Mouse (Mus musculus) heart, embryonic 14.5 days (tissue): ENCODE measurements around the gene Ccdc180. TPM values are rescaled to one million over a fixed set of nuclear protein-coding genes. Genes with fewer than 3 reads are reported as not detected.

Source experiments
- ATAC-seq: fragments of 200-750 bp; cut with Nextera tagmentation; 2 replicates; pipeline ENCODE4 v1.8.0; 2017; ENCODE audit warnings: low read depth, moderate TSS enrichment; ENCODE audit not compliant: insufficient number of reproducible peaks, insufficient read depth, low FRiP score
- H3K27ac ChIP-seq, 2 experiments: fragments of 200-500 bp in 1 of 2; fragments of 300-500 bp in 1 of 2; sonication (generic) in 1 of 2; replicated peaks in 1 of 2; 2 replicates each; pipeline ENCODE4 v1.5.1; 2012 to 2014; ENCODE audit warnings: low read depth in 2 of 2, low read length in 2 of 2, control low read depth in 1 of 2, mild to moderate bottlenecking in 1 of 2, mixed read lengths in 1 of 2; ENCODE audit not compliant: control insufficient read depth in 1 of 2, insufficient read depth in 1 of 2
- H3K27me3 ChIP-seq: fragments of 300-500 bp; sonication (generic); 2 replicates; pipeline ENCODE4 v1.6.1; 2014; ENCODE audit warnings: mild to moderate bottlenecking, low read length, control low read depth; ENCODE audit not compliant: control insufficient read depth, insufficient read depth
- H3K36me3 ChIP-seq: fragments of 300-500 bp; sonication (generic); 2 replicates; pipeline ENCODE4 v1.6.1; 2014; ENCODE audit warnings: mild to moderate bottlenecking, control low read depth, low read length, mixed read lengths; ENCODE audit not compliant: control insufficient read depth, insufficient read depth
- H3K4me1 ChIP-seq, 2 experiments: fragments of 200-500 bp in 1 of 2; fragments of 300-500 bp in 1 of 2; sonication (generic) in 1 of 2; 2 replicates each; pipeline ENCODE4 v1.6.1; 2012 to 2014; ENCODE audit warnings: low read length in 2 of 2, control low read depth in 1 of 2, mixed read lengths in 1 of 2; ENCODE audit not compliant: control insufficient read depth in 2 of 2, insufficient read depth in 2 of 2
- H3K4me2 ChIP-seq: fragments of 300-500 bp; sonication (generic); 2 replicates; pipeline ENCODE4 v1.6.1; 2014; ENCODE audit warnings: mild to moderate bottlenecking, low read length
- H3K4me3 ChIP-seq, 2 experiments: fragments of 200-500 bp in 1 of 2; fragments of 300-500 bp in 1 of 2; sonication (generic) in 1 of 2; 2 replicates each; pipeline ENCODE4 v1.5.1; 2012 to 2014; ENCODE audit warnings: low read length in 2 of 2, mild to moderate bottlenecking in 2 of 2, control low read depth in 1 of 2, low read depth in 1 of 2, moderate library complexity in 1 of 2; ENCODE audit not compliant: control insufficient read depth in 1 of 2, insufficient read depth in 1 of 2
- H3K9ac ChIP-seq: fragments of 300-500 bp; sonication (generic); 2 replicates; pipeline ENCODE4 v1.6.1; 2014; ENCODE audit warnings: mild to moderate bottlenecking, low read length
- H3K9me3 ChIP-seq: fragments of 300-500 bp; sonication (generic); 2 replicates; pipeline ENCODE4 v1.6.1; 2016; ENCODE audit warnings: low read length, control low read depth; ENCODE audit not compliant: control insufficient read depth
- WGBS: fragments of 180-500 bp; shearing (Covaris S2); extraction: QIAGEN DNeasy Blood & Tissue Kit; methylation state at CpG from one replicate; pipeline ENCODE4 v1.1.7; 2014; 5-methylcytosine and 5-hydroxymethylcytosine counted together
- polyA plus RNA-seq: library from polyadenylated mRNA; unstranded; fragments of >200 nt; fragmentation: Nextera tagmentation; extraction: Ambion mirVana; gene quantifications from 2 replicates; pipeline ENCODE4 v1.2.1, GENCODE M21; 2014

The Ccdc180 gene
- polyA plus RNA-seq, 1 experiment from 2014 or later, result 0.19 TPM

DNA sequence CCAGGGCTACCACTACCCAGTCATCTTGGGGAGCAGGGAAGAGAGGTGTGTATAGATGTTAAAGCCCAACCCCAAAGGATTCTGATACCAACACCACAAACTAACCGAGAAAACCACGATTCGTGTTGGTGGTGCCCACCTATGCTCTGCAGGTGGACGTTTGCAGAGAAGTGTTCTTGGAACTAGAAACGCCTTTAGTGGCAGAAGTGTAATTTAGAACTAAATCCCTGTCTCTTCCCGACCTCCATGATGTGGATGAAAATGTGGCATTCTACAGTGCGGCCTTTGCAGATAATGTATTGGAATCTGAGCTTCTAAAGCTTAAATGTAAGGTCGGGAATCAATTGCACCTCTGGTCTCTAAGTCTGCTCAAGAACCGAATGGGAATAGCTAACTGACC is 82.8 kb downstream of the Ccdc180 start:
- Histone ChIP-seq H3K27ac (no peak overlapping the region), H3K36me3 (no peaks in the 10 kb centered on the region), H3K4me1 (peaks cover 5 to 21% of the 10 kb centered on the region in 2 experiments), H3K9me3 (no peaks in the 10 kb centered on the region), H3K4me2 (peak overlapping the region; percentile 86), H3K4me3 (peak overlapping the region; percentile 80 to 91), H3K9ac (peak overlapping the region; percentile 90), H3K27me3 (no peaks in the 10 kb centered on the region)
- 35% methylated on average over 9 of the region's 9 CpGs for whole genome bisulfite sequencing
- ATAC-seq, result no peak

DNA sequence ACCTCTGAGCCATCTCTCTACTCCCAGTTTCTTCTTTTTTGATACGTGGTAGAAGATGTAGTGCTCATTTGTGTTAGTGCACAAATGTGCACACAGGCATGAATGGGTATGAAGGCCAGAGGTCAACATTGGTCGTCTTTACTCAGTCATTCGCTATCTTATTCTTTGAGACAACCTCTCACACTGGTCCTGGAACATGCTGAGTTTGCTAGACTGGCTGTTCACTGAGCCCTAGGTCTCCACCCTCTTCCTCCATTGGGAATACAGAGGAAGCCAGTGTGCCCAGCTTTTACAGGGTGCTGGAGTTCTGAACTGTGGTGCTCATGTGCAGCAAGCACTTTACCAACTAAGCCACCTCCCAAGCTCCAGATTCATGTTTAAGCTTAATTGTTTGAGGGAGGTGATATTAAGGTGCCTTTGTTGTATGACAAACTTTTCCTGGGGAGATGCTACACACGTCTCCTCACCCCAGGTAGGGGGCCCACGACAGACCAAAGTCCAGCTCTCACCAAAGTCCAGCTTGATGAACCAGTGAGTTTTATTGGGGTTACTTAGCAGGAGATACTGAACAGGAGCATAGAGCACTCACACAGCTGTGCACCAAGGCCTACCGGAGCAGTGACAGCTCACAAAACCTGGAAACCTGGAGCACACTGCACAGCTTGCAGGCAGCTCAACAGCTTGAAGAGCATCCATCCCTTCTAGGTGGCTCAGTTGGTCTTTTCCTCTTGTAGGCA is 87.0 kb downstream of the Ccdc180 start:
- no peaks in the 10 kb centered on the region for H3K36me3 ChIP-seq
- H3K4me1 ChIP-seq, result peaks cover 4 to 14% of the 10 kb centered on the region in 2 experiments
- no peak overlapping the region for H3K9ac ChIP-seq
- ATAC-seq, result no peak
- H3K27ac ChIP-seq, result no peak overlapping the region
- no peak overlapping the region for H3K4me3 ChIP-seq
- no peak overlapping the region for H3K4me2 ChIP-seq
- no peaks in the 10 kb centered on the region for H3K9me3 ChIP-seq
- no peaks in the 10 kb centered on the region for H3K27me3 ChIP-seq
- WGBS, result 78% methylated on average over 6 of the region's 6 CpGs

DNA sequence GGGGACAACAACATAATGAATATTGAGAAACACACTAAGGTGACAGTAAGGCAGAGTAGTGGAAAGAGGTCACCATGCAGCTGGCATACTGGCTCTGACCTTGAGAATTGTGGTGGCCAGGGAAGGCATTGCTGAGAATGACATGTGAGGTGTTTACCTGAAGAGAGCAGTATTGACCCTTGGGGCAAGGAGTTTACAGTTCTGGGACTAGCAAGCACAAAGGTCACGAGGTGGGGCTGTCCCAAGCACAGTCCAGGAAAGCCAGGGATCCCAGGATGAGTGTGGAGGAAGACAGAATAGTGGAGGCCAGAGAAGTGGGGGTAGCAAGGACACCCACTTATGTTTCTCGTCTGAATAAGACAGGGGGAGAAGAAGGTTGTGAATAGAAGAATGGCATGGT is 89.8 kb downstream of the Ccdc180 start:
- H3K9ac ChIP-seq, result no peak overlapping the region
- no peaks in the 10 kb centered on the region for H3K27me3 ChIP-seq
- WGBS, result 57% methylated on average over 2 of the region's 2 CpGs
- no peak overlapping the region for H3K4me3 ChIP-seq
- no peak overlapping the region for H3K4me2 ChIP-seq
- H3K27ac ChIP-seq, result no peak overlapping the region
- no peaks in the 10 kb centered on the region for H3K36me3 ChIP-seq
- no peaks in the 10 kb centered on the region for H3K4me1 ChIP-seq
- no peaks in the 10 kb centered on the region for H3K9me3 ChIP-seq
- no peak for ATAC-seq

DNA sequence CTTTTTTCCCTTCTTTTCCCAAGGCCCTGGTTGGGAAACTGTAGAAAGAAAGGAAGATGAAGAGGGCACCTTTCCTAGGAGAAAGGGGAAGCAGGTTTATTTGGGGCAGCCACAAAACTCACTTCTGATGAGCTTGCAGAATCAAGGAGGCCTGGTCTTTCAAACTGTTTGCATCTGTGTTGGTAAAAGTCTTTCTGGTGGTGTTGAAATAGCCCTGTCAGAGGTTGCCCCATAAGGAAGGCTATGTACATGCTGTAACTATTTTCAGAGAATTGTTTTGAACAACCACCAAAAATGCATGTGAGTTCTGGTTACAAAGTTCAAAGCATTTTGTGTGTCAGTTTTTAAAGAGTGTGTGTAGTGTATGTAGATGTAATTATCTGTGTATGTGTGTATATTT is 91.0 kb downstream of the Ccdc180 start:
- H3K36me3 ChIP-seq, result no peaks in the 10 kb centered on the region
- H3K27me3 ChIP-seq, result no peaks in the 10 kb centered on the region
- H3K27ac ChIP-seq, result no peak overlapping the region
- H3K9me3 ChIP-seq, result no peaks in the 10 kb centered on the region
- no peak overlapping the region for H3K4me2 ChIP-seq
- no peak for ATAC-seq
- H3K4me1 ChIP-seq, result no peaks in the 10 kb centered on the region
- no peak overlapping the region for H3K9ac ChIP-seq
- H3K4me3 ChIP-seq, result no peak overlapping the region

DNA sequence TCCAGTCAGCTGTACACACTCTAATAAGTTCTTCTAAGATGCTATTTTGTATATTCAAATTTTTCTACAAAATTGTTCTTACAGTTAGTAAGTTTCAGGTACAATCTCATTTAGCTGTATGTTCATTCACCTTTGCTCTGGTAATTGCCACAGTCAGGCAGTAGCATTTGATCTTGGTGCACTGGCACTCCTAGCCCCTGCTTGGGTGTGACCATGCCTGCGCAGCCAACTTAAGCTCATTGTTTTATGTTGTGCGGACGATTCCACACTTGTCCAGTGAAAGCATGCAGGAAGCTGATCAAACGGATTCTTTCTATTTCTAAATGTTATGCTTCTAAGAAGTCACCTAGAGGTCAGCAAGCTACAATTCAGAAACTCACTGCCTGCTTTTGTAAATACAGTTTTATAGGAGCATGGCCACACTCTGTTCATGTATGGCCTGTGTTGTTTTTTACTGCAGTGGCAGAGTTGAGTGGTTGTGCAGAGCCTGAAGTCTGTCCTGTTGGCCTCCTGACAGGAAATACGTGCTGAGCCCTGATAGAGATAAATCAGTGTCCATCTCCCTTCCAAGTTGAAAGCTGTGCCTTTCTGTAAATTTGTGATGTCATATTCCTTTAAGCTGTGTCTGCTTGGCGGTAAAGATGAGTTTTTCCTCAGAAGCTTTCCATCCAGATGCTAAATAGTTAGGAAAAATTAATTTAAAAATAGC is 100.5 kb downstream of the Ccdc180 start:
- H3K36me3 ChIP-seq, result peaks cover 43% of the 10 kb centered on the region
- WGBS, result 47% methylated on average over 6 of the region's 6 CpGs
- ATAC-seq, result no peak
- no peaks in the 10 kb centered on the region for H3K9me3 ChIP-seq
- H3K4me1 ChIP-seq, result peaks cover 2 to 12% of the 10 kb centered on the region in 2 experiments; a peak in 3 of 4 replicates
- H3K4me2 ChIP-seq, result no peak overlapping the region
- no peak overlapping the region for H3K4me3 ChIP-seq
- no peak overlapping the region for H3K9ac ChIP-seq
- peak overlapping the region in 1 of 2 experiments; percentile 12; a peak in 1 of 4 replicates for H3K27ac ChIP-seq
- no peaks in the 10 kb centered on the region for H3K27me3 ChIP-seq

DNA sequence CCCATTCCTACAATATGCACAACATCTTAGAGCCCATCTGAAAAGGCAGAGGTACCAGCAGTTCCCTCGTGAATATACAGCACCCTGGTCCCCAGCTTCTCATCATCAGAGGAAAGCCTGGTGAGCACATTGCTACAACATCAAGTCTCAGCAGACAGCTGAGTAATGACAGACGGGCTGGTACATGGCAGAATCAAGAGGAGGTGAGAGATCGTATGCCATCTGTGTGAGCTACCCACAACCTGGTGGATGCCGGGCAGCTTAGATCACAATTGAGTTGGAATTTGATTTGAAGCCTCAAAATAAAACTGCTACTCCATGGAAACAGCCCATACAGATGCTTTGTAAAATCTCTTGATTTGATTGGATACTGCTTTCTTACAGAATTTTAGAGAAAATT is 108.4 kb downstream of the Ccdc180 start:
- Histone ChIP-seq H3K4me2 (no peak overlapping the region), H3K4me3 (no peak overlapping the region), H3K36me3 (peaks cover 25% of the 10 kb centered on the region), H3K27me3 (no peaks in the 10 kb centered on the region), H3K27ac (no peak overlapping the region), H3K9me3 (no peaks in the 10 kb centered on the region), H3K4me1 (no peaks in the 10 kb centered on the region), H3K9ac (no peak overlapping the region)
- ATAC-seq, result no peak
- 81% methylated on average over 4 of the region's 4 CpGs for WGBS
